Mouse (Mus musculus) lung, postnatal 10 days (tissue): ENCODE measurements around the gene Gna13.

Source experiments
- DNase-seq: peaks from one replicate; pipeline ENCODE4 v3.0.0; 2021

Gna13 gene

GRCm38 (mm10) chr11:109350317-109350714 is 12.3 kb upstream of the Gna13 start:
- no peak for DNase-seq

- no peak for DNase-seq
Measured at GRCm38 (mm10) chr11:109351489-109351888, 11.1 kb upstream of the Gna13 start.

GRCm38 (mm10) chr11:109353391-109354235 is 9.0 kb upstream of the Gna13 start:
- DNase-seq: peak; percentile 34

GRCm38 (mm10) chr11:109354236-109354613 is 8.4 kb upstream of the Gna13 start:
- DNase-seq: no peak

- peak; percentile 39 for DNase-seq
Measured at GRCm38 (mm10) chr11:109355771-109356388, 6.8 kb upstream of the Gna13 start.

- DNase-seq: peak; percentile 66
Measured at GRCm38 (mm10) chr11:109357171-109357570, 5.5 kb upstream of the Gna13 start.

- DNase-seq: peak; percentile 55
Measured at GRCm38 (mm10) chr11:109358549-109358948, 4.1 kb upstream of the Gna13 start.

- DNase-seq: peak; percentile 51
Measured at GRCm38 (mm10) chr11:109359043-109359752, 3.4 kb upstream of the Gna13 start.

- no peak for DNase-seq
Measured at GRCm38 (mm10) chr11:109360102-109360501, 2.5 kb upstream of the Gna13 start.

- no peak for DNase-seq
Measured at GRCm38 (mm10) chr11:109360581-109361040, 2.0 kb upstream of the Gna13 start.

GRCm38 (mm10) chr11:109361241-109361630 is 1.4 kb upstream of the Gna13 start:
- DNase-seq: no peak

GRCm38 (mm10) chr11:109361631-109362462 is 784 bp upstream of the Gna13 start:
- peak; percentile 68 for DNase-seq

GRCm38 (mm10) chr11:109363191-109364133 is 831 bp downstream of the Gna13 start:
- DNase-seq: peak; percentile 72

- no peak for DNase-seq
Measured at GRCm38 (mm10) chr11:109364337-109364736, 1.7 kb downstream of the Gna13 start.

GRCm38 (mm10) chr11:109364881-109365280 is 2.2 kb downstream of the Gna13 start:
- DNase-seq: no peak

- no peak for DNase-seq
Measured at GRCm38 (mm10) chr11:109365818-109366217, 3.2 kb downstream of the Gna13 start.

- DNase-seq: no peak
Measured at GRCm38 (mm10) chr11:109366802-109367579, 4.4 kb downstream of the Gna13 start.

- peak; percentile 77 for DNase-seq
Measured at GRCm38 (mm10) chr11:109369026-109369637, 6.5 kb downstream of the Gna13 start.

GRCm38 (mm10) chr11:109375412-109375811 is 12.8 kb downstream of the Gna13 start:
- no peak for DNase-seq

- no peak for DNase-seq
Measured at GRCm38 (mm10) chr11:109376484-109377143, 14.0 kb downstream of the Gna13 start.
